Comparison of ENCODE assay signal across 9 mouse cellular contexts in the genomic region with DNA sequence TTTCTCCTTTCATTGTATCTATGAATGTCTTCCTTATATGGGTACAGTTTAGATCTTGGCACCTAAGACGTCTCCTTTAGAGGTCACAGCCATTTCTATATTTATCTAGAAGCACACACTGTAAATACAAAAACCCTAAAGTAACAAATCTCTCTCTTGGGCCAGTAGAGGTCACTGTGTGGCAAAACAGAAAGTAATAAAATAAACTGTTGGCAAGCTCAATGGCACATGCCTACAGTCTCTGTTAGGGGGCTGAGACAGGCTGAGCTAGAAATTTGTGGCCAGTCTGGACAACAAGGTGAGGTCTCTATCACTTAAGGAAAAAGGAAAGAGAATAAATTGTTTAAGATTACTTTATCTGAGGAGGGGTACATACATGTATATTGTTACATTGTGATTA. TPM values are rescaled to one million over a fixed set of nuclear protein-coding genes. Genes with fewer than 3 reads are reported as not detected.
DNase-seq lines count a peak whose midpoint lies in the region; TF ChIP-seq lines count a peak whose summit lies in the region.
"Had no signal": no experiment of that assay in that cellular context is flagged by ENCODE, and none has a peak within 500 bp of the region (broad histone marks: within the 10 kb centered on the region; RNA-seq: fewer than 3 reads in every experiment).

No protein-coding gene starts in this region.

- peak; percentile 29 for DNase-seq in adrenal gland, postnatal 10 days
- DNase-seq in adrenal gland, postnatal 25 days = no peak
- no peak for DNase-seq in layer of hippocampus, adult 2 months (ENCODE audit: low spot score in 2 of 2)
- no peak for DNase-seq in layer of hippocampus, postnatal 10 days (ENCODE audit: low spot score in 2 of 2)
- peak; percentile 56 for DNase-seq in c-Kit-positive CD71-positive TER-119-positive erythroid progenitor cells, embryonic 14.5 days (ENCODE audit: low spot score)
- DNase-seq in kidney, postnatal 36 days = peak; percentile 43 to 48
- no peak for DNase-seq in neural tube, embryonic 10.5 days (ENCODE audit: extremely low spot score, low spot score)
- DNase-seq in left cerebral cortex, postnatal 25 days (ENCODE audit: low spot score in 2 of 2) = no peak

- intact Hi-C loops in left cerebral cortex, postnatal 25 days (cut with DNase I) = no loop called here

- H3K4me3 ChIP-seq in layer of hippocampus, adult 2 months = no peak overlapping the region
- H3K4me3 ChIP-seq: heart, embryonic 13.5 days had no signal

- no peak overlapping the region for H3K27ac ChIP-seq in layer of hippocampus, adult 2 months
- H3K27ac ChIP-seq: heart, embryonic 13.5 days had no signal

- TF ChIP-seq CTCF in layer of hippocampus, adult 2 months (conservative IDR thresholded peaks at IDR 0.05) = peak; percentile 72

RNA-seq across cellular contexts. Expression of a gene that starts 11.0 kb away (rescaled TPM):
- 10 to 100 TPM; 14.7 to 19.0 TPM for total RNA-seq in adrenal gland, postnatal 10 days (2021)
- total RNA-seq in adrenal gland, postnatal 25 days (2021) = 19.8 and 21.0 TPM in 2 replicates
- 10 to 100 TPM; 12.8 to 13.6 TPM for total RNA-seq in layer of hippocampus, adult 2 months (2021)
- 10 to 100 TPM; 10.1 TPM for total RNA-seq in layer of hippocampus, postnatal 10 days (2021)
- 10 to 100 TPM; 10.9 to 13.1 TPM for total RNA-seq in left cerebral cortex, postnatal 25 days (2021)

RNA-seq across cellular contexts. Expression of a gene that starts 33.6 kb away (rescaled TPM):
- total RNA-seq in adrenal gland, postnatal 10 days (2021) = 100 to 1,000 TPM; 145 to 155 TPM
- 65.0 and 77.2 TPM in 2 replicates for total RNA-seq in adrenal gland, postnatal 25 days (2021)
- 10 to 100 TPM; 25.3 to 26.6 TPM for total RNA-seq in layer of hippocampus, adult 2 months (2021)
- total RNA-seq in layer of hippocampus, postnatal 10 days (2021) = 10 to 100 TPM; 27.9 to 29.5 TPM
- total RNA-seq in left cerebral cortex, postnatal 25 days (2021) = 10 to 100 TPM; 24.9 to 25.8 TPM

Comparison
In these comparisons a context has a peak if more than half of its experiments do, and no peak if none do; other contexts are left out.
1. DNase-seq: peak in adrenal gland, postnatal 10 days (single experiment), c-Kit-positive CD71-positive TER-119-positive erythroid progenitor cells, embryonic 14.5 days (single experiment) and kidney, postnatal 36 days (2 of 2); none in adrenal gland, postnatal 25 days (single experiment), layer of hippocampus, adult 2 months (0 of 2), layer of hippocampus, postnatal 10 days (0 of 2), neural tube, embryonic 10.5 days (single experiment) and left cerebral cortex, postnatal 25 days (0 of 2).